Mouse (Mus musculus) liver, postnatal 0 days (tissue): ENCODE data around the gene Rbpj. TPM values are rescaled to one million over a fixed set of nuclear protein-coding genes. Genes with fewer than 3 reads are reported as not detected.

Experiments used
- ATAC-seq: fragments of 200-750 bp; cut with Nextera tagmentation; 2 replicates; pipeline ENCODE4 v1.8.0; 2017; ENCODE audit warnings: mild to moderate bottlenecking, moderate library complexity
- DNase-seq: peaks from one replicate; pipeline ENCODE4 v3.0.0-alpha.2; 2016
- H3K27ac ChIP-seq: fragments of 300-500 bp; sonication (generic); 2 replicates; pipeline ENCODE4 v1.5.1; 2014; ENCODE audit warnings: antibody characterized with exemption, moderate library complexity, mild to moderate bottlenecking, low read depth
- H3K27me3 ChIP-seq: fragments of 300-500 bp; sonication (generic); 2 replicates; pipeline ENCODE4 v1.6.1; 2014; ENCODE audit warnings: low read length, control low read depth, mixed read lengths; ENCODE audit not compliant: insufficient read depth
- H3K36me3 ChIP-seq: fragments of 300-500 bp; sonication (generic); replicated peaks from 2 replicates; pipeline ENCODE4 v1.6.1; 2014; ENCODE audit warnings: mild to moderate bottlenecking, control low read depth, low read length, moderate library complexity, mixed read lengths; ENCODE audit not compliant: insufficient read depth
- H3K4me1 ChIP-seq: fragments of 300-500 bp; sonication (generic); 2 replicates; pipeline ENCODE4 v1.6.1; 2014; ENCODE audit warnings: antibody characterized with exemption, mild to moderate bottlenecking, control low read depth; ENCODE audit not compliant: insufficient read depth
- H3K4me2 ChIP-seq: fragments of 300-500 bp; sonication (generic); 2 replicates; pipeline ENCODE4 v1.6.1; 2014; ENCODE audit warnings: low read depth, mild to moderate bottlenecking, low read length, moderate library complexity, mixed read lengths
- H3K4me3 ChIP-seq: fragments of 300-500 bp; sonication (generic); 2 replicates; pipeline ENCODE4 v1.5.1; 2014; ENCODE audit warnings: low read depth, low read length
- H3K9ac ChIP-seq: fragments of 300-500 bp; sonication (generic); replicated peaks from 2 replicates; pipeline ENCODE4 v1.6.1; 2014; ENCODE audit warnings: mild to moderate bottlenecking, moderate library complexity
- H3K9me3 ChIP-seq: fragments of 300-500 bp; sonication (generic); 2 replicates; pipeline ENCODE4 v1.6.1; 2016; ENCODE audit warnings: mild to moderate bottlenecking, control low read depth, low read length, mixed read lengths
- CTCF ChIP-seq: sonication (generic); IDR thresholded peaks from 2 replicates; pipeline ENCODE4 v1.5.1; 2016; ENCODE audit warnings: antibody characterized with exemption, low read depth
- EP300 ChIP-seq: IDR thresholded peaks from 2 replicates; pipeline ENCODE4 v1.6.1; 2016; ENCODE audit warnings: antibody characterized with exemption, low read depth, mild to moderate bottlenecking
- WGBS: fragments of 180-500 bp; shearing (Covaris S2); extraction: QIAGEN DNeasy Blood & Tissue Kit; methylation state at CpG from one replicate; pipeline ENCODE4 v1.1.7; 2014; ENCODE audit not compliant: insufficient replicate concordance; 5-methylcytosine and 5-hydroxymethylcytosine counted together
- polyA plus RNA-seq: library from polyadenylated mRNA; unstranded; fragments of >200 nt; fragmentation: Nextera tagmentation; extraction: Ambion mirVana; gene quantifications from 2 replicates; pipeline ENCODE4 v1.2.1, GENCODE M21; 2015

Rbpj gene
- polyA plus RNA-seq, 1 experiment from 2014 or later: 6.1 TPM

DNA sequence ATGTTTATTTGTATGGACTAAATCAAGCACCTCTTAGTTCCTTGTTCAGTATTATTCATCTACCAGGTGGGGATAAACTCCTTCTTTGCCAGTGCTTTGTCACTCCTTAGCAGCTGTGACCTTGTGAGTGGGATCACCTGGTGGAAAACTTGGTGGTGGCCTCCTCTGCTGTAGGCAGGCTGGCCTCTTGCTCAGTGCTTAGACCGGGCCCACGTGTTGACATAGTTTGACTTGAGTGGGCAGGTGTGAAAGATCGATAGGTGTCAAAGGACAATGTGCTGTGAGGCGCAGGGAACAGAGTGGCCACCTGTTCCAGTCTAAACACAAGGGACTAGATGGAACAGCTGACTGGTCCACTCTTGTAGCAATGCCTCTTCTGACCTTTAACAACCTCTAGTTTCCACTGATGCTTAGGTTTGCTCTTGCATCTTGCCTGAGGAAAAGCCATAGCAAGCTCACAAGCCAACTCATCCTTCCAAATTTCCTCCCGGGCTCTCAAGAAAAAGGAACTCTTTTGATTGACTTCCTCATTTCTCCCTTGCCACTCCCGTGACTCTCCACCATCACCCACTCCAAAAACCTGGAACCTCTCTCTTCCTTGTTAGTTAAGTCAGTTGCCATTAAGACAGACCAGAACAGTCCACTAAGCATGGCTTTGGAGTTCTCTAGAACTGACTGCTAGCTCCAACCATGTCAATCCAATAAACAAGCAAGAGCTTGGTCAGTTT is 28.9 kb upstream of the Rbpj start:
- peak; percentile 18 for DNase-seq
- H3K4me2 ChIP-seq: no peak overlapping the region
- no peaks in the 10 kb centered on the region for H3K9me3 ChIP-seq
- ATAC-seq: peak; percentile 45
- no peak overlapping the region for H3K27ac ChIP-seq
- WGBS: 53% methylated on average over 6 of the region's 6 CpGs
- no peak overlapping the region for H3K4me3 ChIP-seq
- TF ChIP-seq EP300: no peak
- no peak for TF ChIP-seq CTCF
- H3K27me3 ChIP-seq: no peaks in the 10 kb centered on the region
- H3K4me1 ChIP-seq: no peaks in the 10 kb centered on the region; the same call in 1 of the 2 replicates
- H3K36me3 ChIP-seq: no peaks in the 10 kb centered on the region
- H3K9ac ChIP-seq: no peak overlapping the region

DNA sequence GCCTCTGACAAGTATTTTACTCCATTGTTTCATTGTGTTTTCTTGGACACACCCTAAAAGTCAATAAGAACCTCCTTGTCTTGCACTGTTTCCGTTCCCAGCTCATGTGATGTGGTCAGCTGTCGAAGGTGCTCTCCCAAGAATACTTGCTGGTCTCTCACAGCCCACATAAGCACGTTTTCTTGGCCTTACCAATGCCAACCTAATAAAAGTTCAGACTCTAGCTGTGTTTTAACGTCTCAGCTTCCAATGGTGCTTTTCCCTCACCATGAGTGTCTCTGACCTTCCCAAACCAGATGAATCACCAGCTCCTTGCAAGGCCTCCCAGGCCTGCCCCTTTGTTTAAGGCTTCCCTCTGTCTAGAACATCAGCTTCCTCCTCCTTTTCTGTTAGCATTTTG is 28.2 kb upstream of the Rbpj start:
- Histone ChIP-seq H3K27ac (no peak overlapping the region), H3K36me3 (no peaks in the 10 kb centered on the region), H3K27me3 (no peaks in the 10 kb centered on the region), H3K4me2 (no peak overlapping the region), H3K9ac (no peak overlapping the region), H3K4me1 (no peaks in the 10 kb centered on the region; the same call in 1 of the 2 replicates), H3K9me3 (no peaks in the 10 kb centered on the region), H3K4me3 (no peak overlapping the region)
- TF ChIP-seq EP300 (no peak), CTCF (no peak)
- whole genome bisulfite sequencing: 70% methylated on average over 4 of the region's 4 CpGs
- ATAC-seq (no peak), DNase-seq (no peak)

DNA sequence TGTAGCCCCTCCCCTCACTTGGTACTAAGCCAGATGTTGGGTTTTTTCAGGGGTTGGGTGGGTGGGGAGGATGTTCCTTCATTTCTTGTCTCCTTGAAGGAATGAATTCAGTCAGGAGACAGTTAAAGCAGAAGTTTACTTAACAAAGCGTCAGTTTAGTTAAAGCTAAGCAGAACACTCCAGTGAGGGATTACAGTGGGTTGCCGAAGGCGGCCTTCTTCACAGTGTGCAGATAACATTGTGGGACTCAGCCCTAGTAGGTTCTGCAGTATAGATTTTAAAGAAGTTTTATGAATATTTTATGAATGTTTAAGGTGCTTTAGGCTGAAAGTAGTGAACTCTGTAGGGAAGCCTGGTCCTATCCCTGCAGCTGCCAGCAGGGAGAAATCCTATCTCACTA is 27.7 kb upstream of the Rbpj start:
- H3K9ac ChIP-seq: no peak overlapping the region
- H3K27me3 ChIP-seq: no peaks in the 10 kb centered on the region
- no peaks in the 10 kb centered on the region for H3K9me3 ChIP-seq
- DNase-seq: no peak
- WGBS: 73% methylated on average over 3 of the region's 3 CpGs
- H3K4me3 ChIP-seq: no peak overlapping the region
- H3K36me3 ChIP-seq: no peaks in the 10 kb centered on the region
- TF ChIP-seq EP300 (no peak), CTCF (no peak)
- no peaks in the 10 kb centered on the region; the same call in 1 of the 2 replicates for H3K4me1 ChIP-seq
- no peak overlapping the region for H3K27ac ChIP-seq
- H3K4me2 ChIP-seq: no peak overlapping the region
- no peak for ATAC-seq

DNA sequence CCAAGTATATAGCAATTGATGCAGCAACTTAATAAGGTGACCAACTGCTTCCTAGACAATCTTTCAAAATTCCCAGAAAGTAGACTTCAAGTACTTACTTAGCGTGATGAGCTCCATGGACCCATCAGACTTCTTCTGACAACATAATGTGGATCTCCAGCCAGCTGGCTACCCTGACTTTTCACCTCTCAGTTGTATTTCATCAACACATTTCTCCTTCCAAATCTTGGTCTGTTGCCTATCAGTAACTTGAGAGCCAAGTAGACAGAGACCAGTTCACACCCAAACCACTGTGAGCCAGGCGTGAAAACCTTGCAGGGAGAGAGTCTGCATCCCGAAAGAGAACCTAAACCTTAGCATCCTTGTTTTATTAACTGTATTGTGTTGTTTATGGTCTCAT is 26.3 kb upstream of the Rbpj start:
- Histone ChIP-seq H3K4me1 (no peaks in the 10 kb centered on the region; the same call in 1 of the 2 replicates), H3K27ac (no peak overlapping the region)

DNA sequence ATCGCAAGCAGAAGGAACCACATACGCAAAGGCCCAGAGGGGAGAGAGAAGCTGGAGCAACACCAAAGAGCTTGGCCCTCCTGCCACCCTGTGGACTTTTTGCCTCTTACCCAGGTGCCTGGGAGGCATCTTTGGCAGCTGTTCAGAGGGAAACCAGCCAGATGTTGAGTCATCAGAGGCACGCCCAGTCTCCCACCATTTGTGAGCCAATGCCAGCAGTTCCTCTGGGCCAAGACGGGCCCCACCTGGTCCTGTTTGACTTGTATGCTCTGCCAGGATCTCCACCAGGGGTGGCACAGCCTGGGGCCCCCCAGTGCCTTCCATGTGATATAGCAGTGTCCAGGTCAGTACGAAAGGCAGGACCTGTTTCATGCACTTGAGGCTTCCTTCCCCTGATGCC is 21.9 kb upstream of the Rbpj start:
- no peak overlapping the region for H3K9ac ChIP-seq
- H3K4me1 ChIP-seq: no peaks in the 10 kb centered on the region
- no peak overlapping the region for H3K27ac ChIP-seq
- DNase-seq: peak; percentile 47
- H3K9me3 ChIP-seq: no peaks in the 10 kb centered on the region
- H3K4me3 ChIP-seq: no peak overlapping the region
- no peak overlapping the region for H3K4me2 ChIP-seq
- H3K27me3 ChIP-seq: no peaks in the 10 kb centered on the region
- H3K36me3 ChIP-seq: no peaks in the 10 kb centered on the region
- WGBS: 78% methylated on average over 5 of the region's 5 CpGs
- ATAC-seq: peak; percentile 45; the same call in 1 of the 2 replicates
- TF ChIP-seq CTCF (0 out of 2 replicates have a peak, but pooled peaks have one; percentile 11), EP300 (no peak)

More for the DNA sequence above, 26.3 kb upstream of the Rbpj start:
- TF ChIP-seq CTCF (no peak), EP300 (no peak)
- Histone ChIP-seq H3K36me3 (no peaks in the 10 kb centered on the region), H3K9me3 (no peaks in the 10 kb centered on the region), H3K27me3 (no peaks in the 10 kb centered on the region), H3K4me2 (no peak overlapping the region), H3K4me3 (no peak overlapping the region), H3K9ac (no peak overlapping the region)
- ATAC-seq: no peak
- DNase-seq: no peak
- 67% methylated on average over 3 of the region's 3 CpGs for WGBS

DNA sequence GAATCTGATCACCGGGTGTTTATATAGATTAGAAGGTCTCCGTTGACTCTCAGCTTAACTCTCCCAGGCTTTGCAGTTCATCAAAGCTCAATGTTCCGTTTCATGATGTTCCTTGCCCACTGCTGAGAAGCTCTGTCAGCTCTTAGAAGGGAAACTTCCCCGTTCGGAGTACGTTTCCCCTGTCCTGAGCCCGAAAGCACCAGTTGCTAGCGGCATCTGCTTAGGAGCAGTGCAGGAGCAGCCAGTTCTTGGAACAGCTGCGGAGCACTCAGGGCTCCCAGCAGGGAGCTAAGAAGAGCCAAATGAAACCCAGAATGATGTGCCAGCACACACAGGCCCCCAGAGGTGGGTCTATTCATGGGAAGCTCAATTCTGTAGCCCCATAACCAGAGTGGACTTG is 15.0 kb upstream of the Rbpj start:
- Histone ChIP-seq H3K9me3 (no peaks in the 10 kb centered on the region), H3K4me1 (no peaks in the 10 kb centered on the region), H3K9ac (no peak overlapping the region), H3K36me3 (no peaks in the 10 kb centered on the region), H3K27me3 (no peaks in the 10 kb centered on the region), H3K27ac (no peak overlapping the region), H3K4me3 (no peak overlapping the region), H3K4me2 (no peak overlapping the region)
- DNase-seq (no peak), ATAC-seq (no peak)
- 33% methylated on average over 9 of the region's 9 CpGs for WGBS
- TF ChIP-seq CTCF (no peak), EP300 (no peak)
